Mouse (Mus musculus): ENCODE data around the gene Dhx32. TPM values are rescaled to one million over a fixed set of nuclear protein-coding genes. Genes with fewer than 3 reads are reported as not detected.

The Dhx32 gene
- polyA plus RNA-seq, 1 experiment, result 1.7 TPM

GRCm38 (mm10) chr7:133775796-133776625 lies 6.5 kb downstream of the Dhx32 start:
- Histone ChIP-seq H3K9me3 (no peaks in the 10 kb centered on the region), H3K36me3 (replicated peaks; ENCODE audit: low read length) (no peaks in the 10 kb centered on the region), H3K27me3 (replicated peaks) (peaks cover 20% of the 10 kb centered on the region), H3K4me3 (replicated peaks) (peak overlapping the region; percentile 93), H3K4me1 (peaks cover 15% of the 10 kb centered on the region)
- no peak for TF ChIP-seq FLI1 (IDR thresholded peaks at IDR 0.05; ENCODE audit: low read length)
- no peak for TF ChIP-seq GATA1 (IDR thresholded peaks at IDR 0.05; ENCODE audit: borderline replicate concordance, low read length)

- no peaks in the 10 kb centered on the region for H3K36me3 ChIP-seq (replicated peaks; ENCODE audit: low read length)
- no peaks in the 10 kb centered on the region for H3K9me3 ChIP-seq
- TF ChIP-seq FLI1 (IDR thresholded peaks at IDR 0.05; ENCODE audit: low read length), result no peak
- no peak for TF ChIP-seq GATA1 (IDR thresholded peaks at IDR 0.05; ENCODE audit: borderline replicate concordance, low read length)
- peaks cover 13% of the 10 kb centered on the region for H3K4me1 ChIP-seq
- H3K27me3 ChIP-seq (replicated peaks), result peaks cover 20% of the 10 kb centered on the region
- no peak overlapping the region for H3K4me3 ChIP-seq (replicated peaks)
These were observed 7.3 kb downstream of the Dhx32 start for GRCm38 (mm10) chr7:133775179-133775578.

- Histone ChIP-seq H3K4me1 (peaks cover 13% of the 10 kb centered on the region), H3K27me3 (replicated peaks) (peaks cover 2% of the 10 kb centered on the region), H3K9me3 (no peaks in the 10 kb centered on the region), H3K36me3 (replicated peaks; ENCODE audit: low read length) (no peaks in the 10 kb centered on the region), H3K4me3 (replicated peaks) (no peak overlapping the region)
- TF ChIP-seq FLI1 (IDR thresholded peaks at IDR 0.05; ENCODE audit: low read length) (no peak), GATA1 (IDR thresholded peaks at IDR 0.05; ENCODE audit: borderline replicate concordance, low read length) (no peak)
These were observed 14.0 kb downstream of the Dhx32 start for GRCm38 (mm10) chr7:133768517-133768916.

GRCm38 (mm10) chr7:133768027-133768426 lies 14.5 kb downstream of the Dhx32 start:
- H3K4me3 ChIP-seq (replicated peaks), result no peak overlapping the region
- peaks cover 2% of the 10 kb centered on the region for H3K27me3 ChIP-seq (replicated peaks)
- H3K36me3 ChIP-seq (replicated peaks; ENCODE audit: low read length), result no peaks in the 10 kb centered on the region
- no peaks in the 10 kb centered on the region for H3K9me3 ChIP-seq
- peaks cover 15% of the 10 kb centered on the region for H3K4me1 ChIP-seq
- TF ChIP-seq GATA1 (IDR thresholded peaks at IDR 0.05; ENCODE audit: borderline replicate concordance, low read length) (no peak), FLI1 (IDR thresholded peaks at IDR 0.05; ENCODE audit: low read length) (no peak)

- Histone ChIP-seq H3K36me3 (replicated peaks; ENCODE audit: low read length) (peaks cover 3% of the 10 kb centered on the region), H3K27me3 (replicated peaks) (peaks cover 2% of the 10 kb centered on the region), H3K4me1 (peaks cover 27% of the 10 kb centered on the region), H3K9me3 (peaks cover 13% of the 10 kb centered on the region), H3K4me3 (replicated peaks) (no peak overlapping the region)
- TF ChIP-seq GATA1 (IDR thresholded peaks at IDR 0.05; ENCODE audit: borderline replicate concordance, low read length) (no peak), FLI1 (IDR thresholded peaks at IDR 0.05; ENCODE audit: low read length) (no peak)
These were observed 16.7 kb downstream of the Dhx32 start for GRCm38 (mm10) chr7:133765849-133766243.

GRCm38 (mm10) chr7:133765240-133765848 lies 17.2 kb downstream of the Dhx32 start:
- Histone ChIP-seq H3K9me3 (peaks cover 13% of the 10 kb centered on the region), H3K4me1 (peaks cover 27% of the 10 kb centered on the region), H3K4me3 (replicated peaks) (peak overlapping the region; percentile 11), H3K27me3 (replicated peaks) (peaks cover 2% of the 10 kb centered on the region), H3K36me3 (replicated peaks; ENCODE audit: low read length) (peaks cover 3% of the 10 kb centered on the region)
- TF ChIP-seq GATA1 (IDR thresholded peaks at IDR 0.05; ENCODE audit: borderline replicate concordance, low read length), result no peak
- TF ChIP-seq FLI1 (IDR thresholded peaks at IDR 0.05; ENCODE audit: low read length), result no peak

GRCm38 (mm10) chr7:133764425-133764824 lies 18.1 kb downstream of the Dhx32 start:
- Histone ChIP-seq H3K4me1 (peaks cover 27% of the 10 kb centered on the region), H3K36me3 (replicated peaks; ENCODE audit: low read length) (peaks cover 9% of the 10 kb centered on the region), H3K9me3 (peaks cover 13% of the 10 kb centered on the region), H3K4me3 (replicated peaks) (no peak overlapping the region), H3K27me3 (replicated peaks) (peaks cover 2% of the 10 kb centered on the region)
- TF ChIP-seq GATA1 (IDR thresholded peaks at IDR 0.05; ENCODE audit: borderline replicate concordance, low read length) (no peak), FLI1 (IDR thresholded peaks at IDR 0.05; ENCODE audit: low read length) (no peak)

GRCm38 (mm10) chr7:133762696-133763095 lies 19.8 kb downstream of the Dhx32 start:
- TF ChIP-seq FLI1 (IDR thresholded peaks at IDR 0.05; ENCODE audit: low read length), result no peak
- no peak for TF ChIP-seq GATA1 (IDR thresholded peaks at IDR 0.05; ENCODE audit: borderline replicate concordance, low read length)
- peaks cover 15% of the 10 kb centered on the region for H3K36me3 ChIP-seq (replicated peaks; ENCODE audit: low read length)
- peaks cover 27% of the 10 kb centered on the region for H3K4me1 ChIP-seq
- peaks cover 2% of the 10 kb centered on the region for H3K27me3 ChIP-seq (replicated peaks)
- H3K9me3 ChIP-seq, result peaks cover 13% of the 10 kb centered on the region
- H3K4me3 ChIP-seq (replicated peaks), result peak overlapping the region; percentile 4

GRCm38 (mm10) chr7:133759611-133760353 lies 22.7 kb downstream of the Dhx32 start:
- H3K27me3 ChIP-seq (replicated peaks), result no peaks in the 10 kb centered on the region
- H3K9me3 ChIP-seq, result peaks cover 13% of the 10 kb centered on the region
- no peak for TF ChIP-seq GATA1 (IDR thresholded peaks at IDR 0.05; ENCODE audit: borderline replicate concordance, low read length)
- TF ChIP-seq FLI1 (IDR thresholded peaks at IDR 0.05; ENCODE audit: low read length), result no peak
- H3K4me3 ChIP-seq (replicated peaks), result no peak overlapping the region
- H3K36me3 ChIP-seq (replicated peaks; ENCODE audit: low read length), result peaks cover 18% of the 10 kb centered on the region
- H3K4me1 ChIP-seq, result peaks cover 19% of the 10 kb centered on the region
